Mouse (Mus musculus) adrenal gland, adult 8-10 months (tissue): ENCODE measurements around the gene Smok3c. TPM values are rescaled to one million over a fixed set of nuclear protein-coding genes. Genes with fewer than 3 reads are reported as not detected.
"Not testable (repeated sequence)": the region's sequence is repeated elsewhere in the genome, so short reads cannot be mapped to it uniquely, and the experiment has no call there.

Experiments used
- DNase-seq: peaks from one replicate; pipeline ENCODE4 v3.0.0; 2022
- total RNA-seq, 4 experiments: library from RNA; stranded (reverse); gene quantifications; 2 replicates each; pipeline ENCODE4 v1.2.4; 2022

The Smok3c gene
- total RNA-seq, result not detected

- not testable (repeated sequence) for DNase-seq
Observed at GRCm38 (mm10) chr5:138052894-138053293, at the start of gene Smok3c. Gene Smok3c (plus strand): TSS chr5:138053194.

DNA sequence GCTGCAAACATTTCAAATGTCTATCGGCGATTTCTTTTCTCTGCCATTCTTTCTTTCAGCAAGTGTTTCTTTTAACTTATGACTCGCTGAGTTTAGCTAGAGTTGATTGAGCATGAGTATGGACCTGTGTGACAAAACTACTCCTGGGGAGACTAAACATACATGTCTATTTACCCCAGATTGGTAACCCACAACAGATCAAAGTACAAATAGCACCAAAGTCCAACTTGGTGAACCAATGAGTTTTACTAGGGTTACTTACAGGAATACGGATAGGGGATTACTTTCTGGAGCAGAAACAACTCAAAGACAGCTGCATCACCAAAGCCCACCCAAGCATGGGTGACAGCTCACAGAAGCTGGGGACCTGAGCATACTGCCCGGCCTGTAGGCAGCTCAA, 43.6 kb upstream of the Smok3c start:
- DNase-seq, result no peak

DNA sequence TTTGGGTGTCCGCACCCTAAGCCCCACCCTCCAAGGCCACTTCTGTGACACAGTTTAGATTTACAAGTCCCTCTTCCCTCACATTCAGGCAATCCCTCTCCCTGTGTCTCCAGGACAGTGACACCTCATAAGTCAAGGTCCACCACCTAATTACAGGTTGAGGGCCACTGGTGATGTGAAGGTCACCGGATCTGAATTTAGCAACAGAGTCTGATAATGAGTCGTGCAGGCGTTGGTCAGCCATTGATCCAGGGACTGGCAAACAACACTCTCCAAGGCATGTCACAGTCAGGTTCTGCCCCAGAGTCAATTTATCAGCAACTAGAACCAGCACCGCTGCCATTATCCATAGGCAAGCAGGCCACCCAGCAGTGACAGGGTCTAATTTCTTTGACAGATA, 40.6 kb upstream of the Smok3c start:
- no peak for DNase-seq

GRCm38 (mm10) chr5:138016530-138016929, 36.5 kb upstream of the Smok3c start:
- no peak for DNase-seq

DNA sequence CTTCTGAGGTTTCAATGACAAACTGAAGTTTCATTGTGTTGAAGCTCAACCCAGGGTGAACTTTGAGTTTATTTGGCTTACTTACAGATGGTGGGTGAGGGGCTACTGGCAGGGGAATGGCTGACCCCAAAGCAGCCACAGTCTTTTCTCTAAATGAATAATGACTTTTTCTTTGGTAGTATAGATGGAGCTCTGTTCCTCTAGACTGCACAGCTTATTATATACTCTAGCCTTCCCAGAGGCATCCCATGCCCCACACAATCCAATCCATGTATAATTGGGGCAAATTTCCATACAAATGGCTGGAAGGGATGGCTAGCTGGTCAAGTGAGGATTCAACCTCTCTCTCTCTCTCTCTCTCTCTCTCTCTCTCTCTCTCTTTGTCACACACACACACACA, 36.0 kb upstream of the Smok3c start:
- no peak for DNase-seq

- not testable (repeated sequence) for DNase-seq
Observed at GRCm38 (mm10) chr5:138019577-138019976, 33.4 kb upstream of the Smok3c start.

DNA sequence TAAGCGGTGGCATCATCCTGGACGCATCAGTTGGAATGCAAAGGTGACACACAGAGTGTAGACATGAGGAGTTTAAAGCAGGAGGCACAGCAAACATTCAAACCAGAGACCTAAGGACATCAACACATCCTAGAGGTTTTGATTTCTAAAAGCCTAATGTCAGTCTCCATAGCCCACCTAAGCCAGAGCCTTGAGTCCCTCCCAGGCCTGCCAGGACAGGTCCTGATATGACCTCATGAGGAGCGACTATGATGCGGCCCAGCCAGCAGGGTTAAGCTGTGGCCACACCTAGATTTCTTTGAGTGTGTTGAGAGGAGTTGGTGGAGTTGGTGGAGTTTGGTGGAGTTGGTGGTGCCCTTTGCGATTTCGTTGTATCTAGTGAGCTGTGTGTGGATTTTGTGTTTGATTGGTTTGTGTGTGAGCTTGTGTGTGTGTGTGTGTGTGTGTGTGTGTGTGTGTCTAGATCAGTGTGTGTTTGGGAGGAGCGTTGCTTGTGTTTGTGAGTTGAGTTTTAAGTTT, 32.0 kb upstream of the Smok3c start, which contains the start of the genes Smok3a and Smok3b:
Smok3a (plus strand) TSS at position 301 of the 519 bp plus-strand sequence.
Smok3b (plus strand) TSS at position 469 of the 519 bp plus-strand sequence.
- not testable (repeated sequence) for DNase-seq

GRCm38 (mm10) chr5:138073803-138074202, 20.8 kb downstream of the Smok3c start:
- DNase-seq, result no peak

DNA sequence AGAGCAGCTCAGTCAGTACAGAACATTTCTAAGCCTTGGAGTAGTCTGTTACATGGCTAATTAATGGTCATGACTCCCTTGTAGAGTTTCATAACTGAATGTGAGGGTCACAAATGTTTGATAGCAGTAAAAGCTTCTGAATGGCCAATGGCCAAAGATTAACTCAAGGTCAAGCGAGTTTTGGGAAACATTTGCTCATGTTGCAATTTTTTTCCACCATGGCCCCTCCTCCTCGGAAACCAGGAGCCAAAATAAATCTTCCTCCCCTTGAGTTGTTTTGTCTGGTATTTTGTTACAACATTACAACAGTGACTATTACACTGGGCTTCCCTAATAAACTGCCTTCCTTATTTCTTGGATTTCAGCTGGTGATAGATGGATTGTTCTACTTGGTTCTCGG, 22.7 kb downstream of the Smok3c start:
- DNase-seq, result peak; percentile 31

DNA sequence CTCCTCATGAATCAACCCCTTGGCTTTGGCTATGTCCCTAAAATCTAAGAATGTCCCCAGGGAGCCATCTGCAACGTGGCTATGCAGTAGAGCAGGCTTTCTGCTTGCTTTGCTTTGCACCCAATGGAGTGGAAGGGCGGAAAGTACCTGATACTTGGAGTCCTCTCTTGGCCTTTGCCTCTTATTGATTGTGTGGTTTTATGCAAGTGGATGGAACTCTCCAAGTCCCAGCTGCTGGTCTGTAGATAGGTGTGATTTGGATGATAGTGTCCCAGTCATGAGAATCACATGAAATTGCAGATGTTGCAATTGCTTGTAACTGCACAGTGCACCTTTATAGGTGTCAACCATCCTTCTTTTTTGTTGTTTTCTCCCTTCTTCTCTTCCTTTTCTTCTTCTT, 23.2 kb downstream of the Smok3c start:
- no peak for DNase-seq

GRCm38 (mm10) chr5:138080456-138080855, 27.5 kb downstream of the Smok3c start:
- DNase-seq, result no peak

DNA sequence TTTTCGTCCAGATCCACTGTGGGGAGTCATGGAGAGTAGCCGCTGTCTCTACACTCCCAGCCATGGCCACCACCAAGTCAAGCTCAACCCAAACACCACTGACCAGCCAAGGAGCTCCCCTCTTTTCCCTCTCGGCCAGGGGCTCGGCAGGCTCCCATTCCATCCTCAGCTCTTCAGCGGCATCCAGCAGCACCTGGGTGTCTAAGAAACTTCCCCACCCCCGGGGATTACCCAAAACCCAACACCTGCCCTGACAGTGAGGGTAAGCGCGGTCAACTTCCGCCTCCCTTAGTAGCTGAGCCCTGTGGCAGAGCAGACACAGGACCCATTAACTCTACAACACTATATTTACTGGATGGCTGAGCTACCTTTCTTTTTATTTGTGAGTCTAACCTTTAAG, 28.5 kb downstream of the Smok3c start:
- DNase-seq, result no peak

- DNase-seq, result no peak
Observed at GRCm38 (mm10) chr5:138083318-138083900, 30.4 kb downstream of the Smok3c start.

DNA sequence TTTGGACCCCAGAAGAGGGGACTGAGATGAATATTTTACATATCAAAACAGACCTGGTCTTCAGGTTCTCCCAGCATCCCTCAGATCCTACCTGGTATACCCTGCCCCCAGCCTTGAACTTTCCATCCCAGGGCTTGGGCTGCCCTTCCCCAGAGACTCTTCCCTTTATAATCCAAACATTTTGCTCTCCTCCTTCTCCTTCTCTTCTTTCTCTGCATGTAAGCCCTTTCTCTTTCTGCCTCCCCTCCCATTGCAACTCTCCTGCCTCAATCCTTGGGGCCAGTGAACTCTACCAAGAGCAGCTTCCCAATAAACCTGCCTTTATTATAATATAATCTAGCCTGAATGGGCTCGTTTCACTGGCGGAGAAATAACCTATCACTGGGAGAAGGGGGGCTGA, 30.9 kb downstream of the Smok3c start:
- DNase-seq, result no peak

- no peak for DNase-seq
Observed at GRCm38 (mm10) chr5:138084507-138084906, 31.5 kb downstream of the Smok3c start.

GRCm38 (mm10) chr5:138084996-138085395, 32.0 kb downstream of the Smok3c start, which contains the start of gene Zkscan1:
Gene Zkscan1 (plus strand): TSS chr5:138085084.
- peak; percentile 82 for DNase-seq

- peak; percentile 12 for DNase-seq
Observed at GRCm38 (mm10) chr5:138085421-138085911, 32.5 kb downstream of the Smok3c start.

- no peak for DNase-seq
Observed at GRCm38 (mm10) chr5:138086842-138087241, 33.8 kb downstream of the Smok3c start.

- DNase-seq, result no peak
Observed at GRCm38 (mm10) chr5:138088366-138088765, 35.4 kb downstream of the Smok3c start.

DNA sequence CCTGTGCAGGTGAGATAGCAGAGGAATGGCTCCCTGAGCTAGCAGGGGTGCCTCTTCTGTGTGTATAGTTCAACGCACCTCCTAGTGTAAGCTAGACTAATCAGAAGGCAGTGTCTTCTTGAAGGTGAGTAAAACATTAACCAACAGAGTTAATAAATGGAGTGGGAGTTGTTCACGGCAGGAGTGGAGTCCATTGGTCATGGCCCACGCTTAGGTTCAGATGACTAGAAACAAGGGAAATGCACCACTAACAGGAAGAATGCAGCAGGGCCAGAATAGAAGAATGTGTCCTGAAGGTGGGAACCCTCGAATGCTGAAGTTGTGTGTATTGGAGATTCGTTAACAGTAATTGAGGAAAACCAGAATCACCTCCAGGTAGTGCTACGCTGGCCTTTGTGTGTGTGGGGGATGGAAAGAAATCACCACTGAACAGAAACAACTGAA, 36.1 kb downstream of the Smok3c start:
- no peak for DNase-seq

DNA sequence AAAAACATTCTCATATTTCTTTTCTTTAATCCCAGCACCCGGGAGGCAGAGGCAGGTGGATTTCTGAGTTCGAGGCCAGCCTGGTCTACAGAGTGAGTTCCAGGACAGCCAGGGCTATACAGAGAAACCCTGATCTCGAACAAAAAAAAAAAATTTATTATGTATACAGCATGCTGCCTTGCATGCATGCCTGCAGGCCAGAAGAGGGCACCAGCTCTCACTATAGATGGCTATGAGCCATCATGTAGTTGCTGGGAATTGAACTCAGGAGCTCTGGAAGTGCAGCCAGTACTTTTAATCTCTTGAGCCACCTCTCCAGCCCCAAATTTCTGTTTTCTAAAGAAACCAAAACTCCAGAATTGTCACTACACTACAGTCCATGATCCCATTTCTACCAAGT, 37.3 kb downstream of the Smok3c start:
- no peak for DNase-seq

DNA sequence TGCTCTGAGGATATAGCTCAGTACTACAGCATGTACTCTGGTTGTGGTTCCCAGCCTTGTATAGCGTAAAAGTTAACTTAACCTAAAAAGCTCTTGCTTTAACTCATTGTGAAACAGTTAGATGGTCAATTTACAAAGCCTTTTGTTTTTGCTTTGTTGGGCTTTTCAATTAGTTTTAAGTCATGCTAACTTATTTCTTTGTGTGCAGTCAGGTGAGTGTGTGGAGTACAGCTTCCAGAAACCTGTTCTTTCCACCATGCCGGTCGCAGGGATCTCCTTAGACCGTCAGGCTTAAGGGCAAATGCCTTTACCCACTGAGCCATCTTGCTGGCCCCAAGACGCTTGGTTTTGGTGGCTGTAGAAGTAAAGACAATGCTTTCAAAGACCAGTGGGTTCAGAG, 37.7 kb downstream of the Smok3c start:
- DNase-seq, result no peak

- no peak for DNase-seq
Observed at GRCm38 (mm10) chr5:138092771-138093170, 39.8 kb downstream of the Smok3c start.

DNA sequence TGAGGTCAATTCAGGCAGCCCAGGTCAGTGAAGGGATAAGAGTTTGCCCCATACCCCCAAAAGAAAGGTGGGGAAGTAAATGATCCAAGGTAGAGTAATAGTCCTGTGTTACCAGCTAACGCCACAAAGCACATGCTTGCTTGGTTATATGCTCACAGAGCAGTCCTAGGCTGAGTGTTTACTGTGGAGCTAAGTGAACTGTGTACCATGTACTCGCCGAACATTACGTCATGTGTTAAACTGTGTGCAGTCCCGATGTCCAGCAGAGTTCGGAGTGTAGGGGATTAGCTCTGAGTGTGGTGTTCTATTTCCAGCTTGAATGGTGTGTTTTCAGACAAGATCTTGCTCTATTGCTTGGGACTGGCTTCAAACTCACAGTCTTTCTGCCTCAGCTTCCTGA, 41.5 kb downstream of the Smok3c start:
- DNase-seq, result no peak
